16 mouse cellular contexts compared by ENCODE assay signal in genomic region chr13:83574866-83575265, GRCm38 (mm10).
A peak's percentile ranks its signal among the peaks of the same experiment; 100 is the strongest.
DNase-seq lines count a peak whose midpoint lies in the region; TF ChIP-seq lines count a peak whose summit lies in the region.
"Had no signal": no experiment of that assay in that cellular context is flagged by ENCODE, and none has a peak within 500 bp of the region (broad histone marks: within the 10 kb centered on the region; RNA-seq: fewer than 3 reads in every experiment).

No protein-coding gene starts in this region.

- H3K4me3 ChIP-seq in gastrocnemius, adult 2 months, result peak overlapping the region; percentile 46
- peak overlapping the region; percentile 6; the same call in 1 of the 2 replicates for H3K4me3 ChIP-seq in layer of hippocampus, adult 2 months
- H3K4me3 ChIP-seq: forebrain, embryonic 10.5 days; kidney, embryonic 15.5 days; limb, embryonic 13.5 days had no signal

- H3K27ac ChIP-seq in gastrocnemius, adult 2 months, result peak overlapping the region; percentile 82
- H3K27ac ChIP-seq in layer of hippocampus, adult 2 months, result peak overlapping the region; percentile 76
- H3K27ac ChIP-seq: forebrain, embryonic 10.5 days; kidney, embryonic 15.5 days; limb, embryonic 13.5 days had no signal

- intact Hi-C loops in gastrocnemius, adult 2 months (cut with DNase I), result loop anchor here (5.0 kb wide), 1 partner anchor 48 kb away; no protein-coding TSS in a partner anchor

- TF ChIP-seq CTCF in gastrocnemius, adult 2 months (IDR thresholded peaks at IDR 0.05), result no peak
- TF ChIP-seq CTCF in layer of hippocampus, adult 2 months (conservative IDR thresholded peaks at IDR 0.05), result no peak

- no peak for DNase-seq in gastrocnemius, adult 2 months
- DNase-seq in gastrocnemius, adult 8-10 months (ENCODE audit: low spot score in 2 of 2), result no peak
- DNase-seq in layer of hippocampus, adult 2 months (ENCODE audit: low spot score in 2 of 2), result no peak
- no peak for DNase-seq in layer of hippocampus, postnatal 36 days
- DNase-seq in lung, postnatal 36 days, result peak; percentile 10
- DNase-seq in lung, postnatal 14 days, result no peak
- DNase-seq in thymus, postnatal 25 days, result no peak
- no peak for DNase-seq in frontal cortex, adult 2 months (ENCODE audit: extremely low spot score in 1 of 2, low spot score in 1 of 2)
- DNase-seq: adrenal gland, adult 8-10 months; cerebellum, adult 11 months; cerebellum, postnatal 25 days; forebrain, postnatal 0 days; kidney, postnatal 4 days had no signal
